Mouse (Mus musculus) hindbrain, embryonic 11.5 days (tissue): ENCODE measurements around the gene Lpp. TPM values are rescaled to one million over a fixed set of nuclear protein-coding genes. Genes with fewer than 3 reads are reported as not detected.

Experiments
- ATAC-seq: fragments of 200-750 bp; cut with Nextera tagmentation; 2 replicates; pipeline ENCODE4 v1.8.0; 2017; ENCODE audit warnings: mild to moderate bottlenecking, moderate TSS enrichment, moderate library complexity; ENCODE audit not compliant: low FRiP score
- DNase-seq: peaks from one replicate; pipeline ENCODE4 v3.0.0-alpha.2; 2015; ENCODE audit warnings: low spot score
- H3K27ac ChIP-seq: fragments of 300-500 bp; sonication (generic); 2 replicates; pipeline ENCODE4 v1.5.1; 2014; ENCODE audit warnings: mild to moderate bottlenecking, low read depth, low read length
- H3K27me3 ChIP-seq: fragments of 300-500 bp; sonication (generic); 2 replicates; pipeline ENCODE4 v1.6.1; 2014; ENCODE audit warnings: mild to moderate bottlenecking, low read length, moderate library complexity, mixed read lengths; ENCODE audit not compliant: control insufficient read depth, insufficient read depth
- H3K36me3 ChIP-seq: fragments of 300-500 bp; sonication (generic); 2 replicates; pipeline ENCODE4 v1.6.1; 2014; ENCODE audit warnings: mild to moderate bottlenecking, low read length, moderate library complexity, mixed read lengths; ENCODE audit not compliant: control insufficient read depth, insufficient read depth
- H3K4me1 ChIP-seq: fragments of 300-500 bp; sonication (generic); replicated peaks from 2 replicates; pipeline ENCODE4 v1.6.1; 2014; ENCODE audit warnings: low read length, mixed read lengths; ENCODE audit not compliant: control insufficient read depth, insufficient read depth
- H3K4me2 ChIP-seq: fragments of 300-500 bp; sonication (generic); replicated peaks from 2 replicates; pipeline ENCODE4 v1.6.1; 2014; ENCODE audit warnings: mild to moderate bottlenecking, low read depth, low read length
- H3K4me3 ChIP-seq: fragments of 300-500 bp; sonication (generic); 2 replicates; pipeline ENCODE4 v1.5.1; 2014; ENCODE audit warnings: low read depth, low read length
- H3K9ac ChIP-seq: fragments of 300-500 bp; sonication (generic); 2 replicates; pipeline ENCODE4 v1.6.1; 2014; ENCODE audit warnings: low read depth, low read length
- H3K9me3 ChIP-seq: fragments of 300-500 bp; sonication (generic); 2 replicates; pipeline ENCODE4 v1.6.1; 2016; ENCODE audit warnings: low read length; ENCODE audit not compliant: control insufficient read depth
- WGBS: fragments of 180-500 bp; shearing (Covaris S2); extraction: QIAGEN DNeasy Blood & Tissue Kit; methylation state at CpG from one replicate; pipeline ENCODE4 v1.1.7; 2014; 5-methylcytosine and 5-hydroxymethylcytosine counted together
- polyA plus RNA-seq: library from polyadenylated mRNA; unstranded; fragments of >200 nt; fragmentation: Nextera tagmentation; extraction: Ambion mirVana; gene quantifications from 2 replicates; pipeline ENCODE4 v1.2.1, GENCODE M21; 2014

Gene Lpp
- polyA plus RNA-seq, 1 experiment from 2014 or later, result 25.1 TPM

- H3K4me3 ChIP-seq, result no peak overlapping the region
- no peak for DNase-seq
- H3K27me3 ChIP-seq, result no peaks in the 10 kb centered on the region
- no peak for ATAC-seq
- H3K4me1 ChIP-seq, result no peaks in the 10 kb centered on the region; the same call in 1 of the 2 replicates
- no peaks in the 10 kb centered on the region for H3K9me3 ChIP-seq
- H3K27ac ChIP-seq, result no peak overlapping the region
- H3K9ac ChIP-seq, result no peak overlapping the region
- WGBS, result 47% methylated on average over 6 of the region's 6 CpGs
- H3K36me3 ChIP-seq, result no peaks in the 10 kb centered on the region
- no peak overlapping the region for H3K4me2 ChIP-seq
These were observed 508.0 kb downstream of the Lpp start for GRCm38 (mm10) chr16:24901139-24901859.

GRCm38 (mm10) chr16:24902111-24902510 lies 508.8 kb downstream of the Lpp start:
- DNase-seq (no peak), ATAC-seq (no peak)
- Histone ChIP-seq H3K9ac (no peak overlapping the region), H3K36me3 (no peaks in the 10 kb centered on the region), H3K4me2 (no peak overlapping the region), H3K4me3 (no peak overlapping the region), H3K9me3 (no peaks in the 10 kb centered on the region), H3K27me3 (no peaks in the 10 kb centered on the region), H3K4me1 (no peaks in the 10 kb centered on the region; the same call in 1 of the 2 replicates), H3K27ac (no peak overlapping the region)
- 86% methylated on average over 1 of the region's 1 CpGs for WGBS

DNA sequence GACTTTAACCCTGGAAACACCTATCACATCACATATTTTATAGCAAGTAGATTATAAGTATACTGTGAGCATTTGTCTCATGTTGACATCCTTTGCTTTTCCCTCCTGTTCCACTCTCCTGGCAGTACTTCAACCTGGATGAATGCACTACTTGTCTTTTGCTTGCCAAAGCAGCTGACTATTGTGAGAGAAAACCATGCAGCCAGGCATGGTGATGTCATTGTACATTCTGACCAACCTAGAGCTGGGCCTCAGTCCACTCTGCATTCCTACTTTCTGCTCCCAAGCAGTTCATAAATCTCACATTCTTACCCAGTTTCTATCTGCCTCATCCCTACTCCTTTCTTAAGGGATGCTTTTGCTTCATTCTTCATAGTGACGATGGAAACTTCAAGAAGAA lies 515.6 kb downstream of the Lpp start:
- WGBS, result 93% methylated on average over 1 of the region's 1 CpGs
- Histone ChIP-seq H3K27ac (no peak overlapping the region), H3K9me3 (no peaks in the 10 kb centered on the region), H3K4me1 (no peaks in the 10 kb centered on the region), H3K4me2 (no peak overlapping the region), H3K36me3 (no peaks in the 10 kb centered on the region), H3K4me3 (no peak overlapping the region), H3K9ac (no peak overlapping the region), H3K27me3 (no peaks in the 10 kb centered on the region)
- DNase-seq, result no peak
- ATAC-seq, result no peak

DNA sequence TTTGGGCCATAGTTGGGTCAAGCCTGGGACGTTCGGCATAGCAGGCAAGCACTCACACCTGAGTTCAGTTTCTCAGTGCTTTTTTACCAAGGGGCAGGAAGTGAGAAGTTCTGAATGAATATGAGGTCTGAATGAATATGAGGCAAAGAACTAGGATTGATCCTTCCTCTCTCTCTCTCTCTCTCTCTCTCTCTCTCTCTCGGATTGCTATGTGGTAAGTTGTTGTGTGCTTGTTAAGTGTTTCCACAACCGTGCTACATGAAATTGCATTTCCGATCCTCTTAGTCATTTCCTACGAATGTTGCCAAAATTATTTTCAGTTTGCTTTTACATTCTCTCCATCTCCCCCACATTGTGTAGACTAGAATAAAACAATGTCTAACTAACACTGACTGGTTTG lies 517.0 kb downstream of the Lpp start:
- ATAC-seq (no peak), DNase-seq (no peak)
- H3K4me1 ChIP-seq, result no peaks in the 10 kb centered on the region
- WGBS, result 91% methylated on average over 6 of the region's 6 CpGs
- H3K4me2 ChIP-seq, result no peak overlapping the region
- H3K27me3 ChIP-seq, result no peaks in the 10 kb centered on the region
- H3K9me3 ChIP-seq, result no peaks in the 10 kb centered on the region
- no peak overlapping the region for H3K9ac ChIP-seq
- no peak overlapping the region for H3K27ac ChIP-seq
- no peak overlapping the region for H3K4me3 ChIP-seq
- no peaks in the 10 kb centered on the region for H3K36me3 ChIP-seq

DNA sequence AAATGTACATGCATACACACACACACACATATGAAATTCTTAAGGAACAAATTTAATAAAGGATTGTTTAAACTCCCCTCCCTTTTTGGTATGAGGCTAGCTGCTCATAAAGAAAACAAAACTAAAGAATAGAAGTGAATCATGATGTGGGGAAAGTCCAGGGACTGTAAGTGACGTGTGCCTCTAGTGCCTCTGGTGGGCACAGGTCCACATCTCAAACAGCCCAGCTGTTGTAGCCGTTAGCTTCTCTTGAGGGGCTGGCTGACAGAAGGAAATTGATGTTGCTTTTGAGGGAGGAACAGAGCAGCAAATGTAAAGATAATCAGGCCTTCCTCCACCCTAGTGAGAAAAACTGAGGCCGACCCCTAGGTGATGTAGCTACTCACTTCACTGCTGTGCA lies 517.5 kb downstream of the Lpp start:
- Histone ChIP-seq H3K4me3 (no peak overlapping the region), H3K9me3 (no peaks in the 10 kb centered on the region), H3K36me3 (no peaks in the 10 kb centered on the region), H3K4me1 (no peaks in the 10 kb centered on the region), H3K4me2 (no peak overlapping the region), H3K27ac (no peak overlapping the region), H3K9ac (no peak overlapping the region), H3K27me3 (no peaks in the 10 kb centered on the region)
- no peak for DNase-seq
- WGBS, result 56% methylated on average over 3 of the region's 3 CpGs
- ATAC-seq, result no peak

- Histone ChIP-seq H3K36me3 (no peaks in the 10 kb centered on the region), H3K4me3 (no peak overlapping the region), H3K9me3 (no peaks in the 10 kb centered on the region), H3K9ac (no peak overlapping the region), H3K27ac (no peak overlapping the region), H3K27me3 (no peaks in the 10 kb centered on the region), H3K4me1 (no peaks in the 10 kb centered on the region), H3K4me2 (no peak overlapping the region)
- DNase-seq (no peak), ATAC-seq (no peak)
- WGBS, result 85% methylated on average over 1 of the region's 1 CpGs
These were observed 519.1 kb downstream of the Lpp start for GRCm38 (mm10) chr16:24912381-24912780.

GRCm38 (mm10) chr16:24913021-24913420 lies 519.7 kb downstream of the Lpp start:
- Histone ChIP-seq H3K36me3 (no peaks in the 10 kb centered on the region), H3K9me3 (no peaks in the 10 kb centered on the region), H3K27me3 (no peaks in the 10 kb centered on the region), H3K27ac (no peak overlapping the region), H3K9ac (no peak overlapping the region), H3K4me3 (no peak overlapping the region), H3K4me2 (no peak overlapping the region), H3K4me1 (no peaks in the 10 kb centered on the region)
- 87% methylated on average over 3 of the region's 3 CpGs for WGBS
- ATAC-seq (no peak), DNase-seq (no peak)

- Histone ChIP-seq H3K9ac (no peak overlapping the region), H3K27me3 (no peaks in the 10 kb centered on the region), H3K4me1 (no peaks in the 10 kb centered on the region), H3K27ac (no peak overlapping the region), H3K36me3 (no peaks in the 10 kb centered on the region), H3K9me3 (no peaks in the 10 kb centered on the region), H3K4me3 (no peak overlapping the region), H3K4me2 (no peak overlapping the region)
- ATAC-seq, result no peak
- WGBS, result 85% methylated on average over 7 of the region's 7 CpGs
- no peak for DNase-seq
These were observed 520.5 kb downstream of the Lpp start for GRCm38 (mm10) chr16:24913641-24914392.

GRCm38 (mm10) chr16:24914393-24914751 lies 521.1 kb downstream of the Lpp start:
- H3K27ac ChIP-seq, result no peak overlapping the region
- no peaks in the 10 kb centered on the region for H3K4me1 ChIP-seq
- H3K27me3 ChIP-seq, result no peaks in the 10 kb centered on the region
- H3K9me3 ChIP-seq, result no peaks in the 10 kb centered on the region
- ATAC-seq (no peak), DNase-seq (no peak)
- no peak overlapping the region for H3K9ac ChIP-seq
- WGBS, result 56% methylated on average over 3 of the region's 3 CpGs
- H3K4me2 ChIP-seq, result no peak overlapping the region
- H3K36me3 ChIP-seq, result no peaks in the 10 kb centered on the region
- no peak overlapping the region for H3K4me3 ChIP-seq
